Mouse (Mus musculus): ENCODE measurements around the gene Oxsr1.

DNA sequence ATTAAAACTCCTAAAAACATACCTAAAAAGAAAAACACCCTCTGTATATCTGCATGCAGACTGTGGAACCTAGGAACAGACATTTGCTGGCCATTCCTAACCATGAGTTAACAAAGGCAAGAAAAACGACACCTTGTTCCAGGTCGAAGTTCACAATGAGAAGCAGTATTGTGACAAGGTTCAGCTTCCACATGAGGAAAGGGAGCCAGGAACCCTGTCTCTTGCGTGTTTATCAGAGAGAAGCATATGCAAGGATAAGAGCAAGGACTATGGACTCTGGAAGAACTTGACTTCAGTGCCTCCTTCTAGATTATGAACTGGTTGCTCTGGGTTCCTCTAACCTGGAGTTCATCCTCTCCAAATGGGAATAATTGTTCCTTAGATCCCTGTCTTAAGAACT lies 78.2 kb downstream of the Oxsr1 start:
- TF ChIP-seq POLR2A (IDR thresholded peaks at IDR 0.05; ENCODE audit: insufficient read length, low read depth), result no peak
- TF ChIP-seq USF1 (IDR thresholded peaks at IDR 0.05; ENCODE audit: low read depth), result no peak
- TF ChIP-seq SRF (IDR thresholded peaks at IDR 0.05; ENCODE audit: control insufficient read depth, insufficient read length, low read depth), result no peak
- TF ChIP-seq MAX (IDR thresholded peaks at IDR 0.05; ENCODE audit: low read depth), result no peak
- TF ChIP-seq E2F4 (IDR thresholded peaks at IDR 0.05; ENCODE audit: insufficient read depth), result no peak
- TF ChIP-seq TCF12 (IDR thresholded peaks at IDR 0.05; ENCODE audit: insufficient read depth, poor library complexity, severe bottlenecking), result no peak
- no peak for TF ChIP-seq CEBPB (IDR thresholded peaks at IDR 0.05; ENCODE audit: insufficient read depth, poor library complexity, severe bottlenecking)
- no peak for TF ChIP-seq MYOG (IDR thresholded peaks at IDR 0.05; ENCODE audit: control insufficient read depth in 1 of 3, insufficient read depth in 1 of 3, insufficient read length in 2 of 3, low read depth in 2 of 3)

Data from myocyte (in vitro differentiated cells).